Mouse (Mus musculus): ENCODE results near the gene Osbp. TPM values are rescaled to one million over a fixed set of nuclear protein-coding genes. Genes with fewer than 3 reads are reported as not detected.

The Osbp gene
- polyA plus RNA-seq, 1 experiment: 12.0 TPM

DNA sequence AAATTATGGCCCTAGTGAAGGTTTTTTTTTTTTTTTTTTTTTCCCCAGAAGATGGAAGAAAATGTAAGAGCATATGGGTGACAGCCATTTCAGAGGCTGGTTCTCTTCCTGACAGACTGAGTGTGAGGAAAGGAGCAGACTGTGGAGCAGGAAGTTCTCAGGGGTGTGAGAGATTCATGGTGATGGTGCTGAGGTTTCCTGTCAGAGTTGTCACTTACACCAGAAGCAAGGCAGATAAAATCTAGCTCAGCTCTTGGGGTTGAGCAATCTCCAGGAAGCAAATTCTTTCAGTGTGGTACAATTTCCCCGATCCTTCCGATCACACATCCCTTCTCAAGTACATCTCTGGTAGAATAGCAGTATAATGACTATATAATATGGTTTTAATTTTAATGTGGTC, 60.9 kb downstream of the Osbp start:
- H3K27ac ChIP-seq (ENCODE audit: insufficient read depth, low read depth, low read length): no peak overlapping the region
- H3K27me3 ChIP-seq (ENCODE audit: control insufficient read depth, insufficient read depth, low read length): no peaks in the 10 kb centered on the region
- 66% methylated on average over 2 of the region's 2 CpGs for WGBS
- no peaks in the 10 kb centered on the region for H3K36me3 ChIP-seq (ENCODE audit: control insufficient read depth, insufficient read depth, low read length)
- no peaks in the 10 kb centered on the region for H3K4me1 ChIP-seq (ENCODE audit: control insufficient read depth, insufficient read depth, insufficient read length, low read length)
- TF ChIP-seq POLR2A (IDR thresholded peaks at IDR 0.05; ENCODE audit: low read depth, low read length) (no peak), CTCF (IDR thresholded peaks at IDR 0.05; ENCODE audit: extremely low read depth, insufficient read length, insufficient replicate concordance, low read depth, low read length) (no peak)
- no peak overlapping the region for H3K4me3 ChIP-seq (ENCODE audit: low read depth, low read length)

DNA sequence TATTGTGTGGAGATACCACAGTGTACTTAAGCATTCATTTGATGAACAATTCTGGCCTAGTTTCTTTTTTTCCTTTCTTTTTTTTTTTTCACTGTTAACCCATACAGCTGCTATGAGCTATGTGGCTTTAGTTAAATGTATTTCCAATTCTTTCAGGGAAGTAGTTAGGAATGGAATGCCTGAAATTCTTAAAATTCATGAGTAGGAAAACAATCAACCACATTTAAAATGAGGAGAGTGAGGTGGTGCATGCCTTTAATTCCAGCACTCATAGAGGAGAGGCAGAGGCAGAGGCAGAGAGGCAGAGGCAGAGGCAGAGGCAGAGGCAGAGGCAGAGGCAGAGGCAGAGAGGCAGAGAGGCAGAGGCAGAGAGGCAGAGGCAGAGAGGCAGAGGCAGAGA, 72.0 kb downstream of the Osbp start:
- TF ChIP-seq POLR2A (IDR thresholded peaks at IDR 0.05; ENCODE audit: low read depth, low read length): no peak
- TF ChIP-seq CTCF (IDR thresholded peaks at IDR 0.05; ENCODE audit: extremely low read depth, insufficient read length, insufficient replicate concordance, low read depth, low read length): no peak
- H3K27ac ChIP-seq (ENCODE audit: insufficient read depth, low read depth, low read length): no peak overlapping the region
- H3K4me3 ChIP-seq (ENCODE audit: low read depth, low read length): no peak overlapping the region
- no peaks in the 10 kb centered on the region for H3K36me3 ChIP-seq (ENCODE audit: control insufficient read depth, insufficient read depth, low read length)
- H3K4me1 ChIP-seq (ENCODE audit: control insufficient read depth, insufficient read depth, insufficient read length, low read length): peaks cover 6% of the 10 kb centered on the region
- no peaks in the 10 kb centered on the region for H3K27me3 ChIP-seq (ENCODE audit: control insufficient read depth, insufficient read depth, low read length)

DNA sequence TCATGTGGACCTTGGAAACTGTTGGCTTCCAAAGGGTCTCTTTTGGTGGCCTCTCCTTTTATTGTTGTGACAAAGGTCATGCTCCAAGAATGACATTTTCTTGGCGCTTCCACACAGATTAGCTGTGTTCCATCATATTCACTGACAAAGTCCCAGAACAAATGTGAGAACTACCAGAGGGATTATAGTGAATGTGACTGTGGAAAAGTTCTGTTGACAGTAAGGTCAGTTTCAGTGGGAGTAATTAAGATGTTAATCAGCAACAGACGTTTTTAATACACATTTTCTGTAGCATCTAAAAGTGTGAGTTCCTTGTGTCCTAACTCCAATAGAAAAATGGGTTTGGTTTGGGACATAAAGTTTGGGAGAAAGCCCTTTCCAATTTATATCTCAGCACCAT, 75.5 kb downstream of the Osbp start, which contains the start of gene Olfr1423:
TSS of gene Olfr1423 (minus strand) at position 101 of the 400 bp plus-strand sequence.
- TF ChIP-seq CTCF (IDR thresholded peaks at IDR 0.05; ENCODE audit: extremely low read depth, insufficient read length, insufficient replicate concordance, low read depth, low read length) (no peak), POLR2A (IDR thresholded peaks at IDR 0.05; ENCODE audit: low read depth, low read length) (no peak)
- Histone ChIP-seq H3K4me1 (ENCODE audit: control insufficient read depth, insufficient read depth, insufficient read length, low read length) (peaks cover 2% of the 10 kb centered on the region; the same call in 1 of the 2 replicates), H3K4me3 (ENCODE audit: low read depth, low read length) (no peak within 1 kb of the TSS), H3K36me3 (ENCODE audit: control insufficient read depth, insufficient read depth, low read length) (no peaks in the 10 kb centered on the region), H3K27ac (ENCODE audit: insufficient read depth, low read depth, low read length) (no peak within 1 kb of the TSS), H3K27me3 (ENCODE audit: control insufficient read depth, insufficient read depth, low read length) (no peaks in the 10 kb centered on the region; the same call in 1 of the 2 replicates)
- WGBS: 40% methylated on average over 2 of the region's 2 CpGs

DNA sequence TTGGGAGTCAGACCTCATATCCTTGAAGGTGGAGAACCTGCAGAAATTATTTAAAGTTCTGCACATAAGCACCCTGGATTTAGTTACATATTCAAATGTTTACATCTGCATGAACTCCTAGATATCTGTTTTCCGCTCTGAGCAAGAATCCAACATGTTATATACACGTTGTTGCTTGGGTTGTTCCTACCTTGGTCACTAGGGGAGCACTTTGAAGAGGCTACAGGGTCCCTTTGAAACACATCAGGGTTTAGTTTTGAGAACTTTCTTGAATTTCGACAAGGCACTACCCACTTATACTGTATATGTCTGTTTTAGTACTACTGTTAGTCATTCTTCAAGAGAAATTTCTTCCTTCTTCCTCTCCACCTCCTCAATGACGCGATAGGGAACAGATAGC, 77.4 kb downstream of the Osbp start:
- Histone ChIP-seq H3K27me3 (ENCODE audit: control insufficient read depth, insufficient read depth, low read length) (no peaks in the 10 kb centered on the region; the same call in 1 of the 2 replicates), H3K36me3 (ENCODE audit: control insufficient read depth, insufficient read depth, low read length) (no peaks in the 10 kb centered on the region), H3K27ac (ENCODE audit: insufficient read depth, low read depth, low read length) (no peak overlapping the region), H3K4me3 (ENCODE audit: low read depth, low read length) (no peak overlapping the region), H3K4me1 (ENCODE audit: control insufficient read depth, insufficient read depth, insufficient read length, low read length) (no peaks in the 10 kb centered on the region)
- WGBS: 91% methylated on average over 5 of the region's 5 CpGs
- TF ChIP-seq CTCF (IDR thresholded peaks at IDR 0.05; ENCODE audit: extremely low read depth, insufficient read length, insufficient replicate concordance, low read depth, low read length): no peak
- TF ChIP-seq POLR2A (IDR thresholded peaks at IDR 0.05; ENCODE audit: low read depth, low read length): no peak

Other genes with a start within 250 kb of the Osbp start
- gene Gif, start 218.4 kb upstream of the Osbp start, polyA plus RNA-seq (2012; rRNA removed): 0.09 and 8.4 TPM in 2 replicates
- 1.8 and 4.0 TPM in 2 replicates for gene Mrpl16, start 195.6 kb upstream of the Osbp start, polyA plus RNA-seq (2012; rRNA removed)
- 12.7 and 38.0 TPM in 2 replicates for gene Stx3, start 146.5 kb upstream of the Osbp start, polyA plus RNA-seq (2012; rRNA removed)
- gene Olfr1417, start 126.7 kb upstream of the Osbp start, polyA plus RNA-seq (2012; rRNA removed): not detected in 2 replicates
- gene Olfr1418, start 104.9 kb upstream of the Osbp start, polyA plus RNA-seq (2012; rRNA removed): not detected in 2 replicates
- not detected in 2 replicates for gene Olfr1419, start 90.8 kb upstream of the Osbp start, polyA plus RNA-seq (2012; rRNA removed)
- gene Olfr1420, start 79.4 kb upstream of the Osbp start, polyA plus RNA-seq (2012; rRNA removed): not detected in 2 replicates
- 6.6 and 12.2 TPM in 2 replicates for gene Patl1, start 53.5 kb upstream of the Osbp start, polyA plus RNA-seq (2012; rRNA removed)
- not detected in 2 replicates for gene Olfr1423, start 75.4 kb downstream of the Osbp start, polyA plus RNA-seq (2012; rRNA removed)
- gene Olfr1424, start 96.7 kb downstream of the Osbp start, polyA plus RNA-seq (2012; rRNA removed): not detected in 2 replicates
- gene Olfr1425, start 111.8 kb downstream of the Osbp start, polyA plus RNA-seq (2012; rRNA removed): not detected in 2 replicates
- gene Olfr1426, start 126.1 kb downstream of the Osbp start, polyA plus RNA-seq (2012; rRNA removed): not detected in 2 replicates
- gene Olfr1427, start 137.4 kb downstream of the Osbp start, polyA plus RNA-seq (2012; rRNA removed): not detected in 2 replicates
- gene Olfr1428, start 150.0 kb downstream of the Osbp start, polyA plus RNA-seq (2012; rRNA removed): not detected in 2 replicates
- gene Olfr76, start 157.3 kb downstream of the Osbp start, polyA plus RNA-seq (2012; rRNA removed): not detected in 2 replicates
- not detected in 2 replicates for gene Olfr1555-ps1, start 204.2 kb downstream of the Osbp start, polyA plus RNA-seq (2012; rRNA removed)
- not detected in 2 replicates for gene Olfr1431, start 234.7 kb downstream of the Osbp start, polyA plus RNA-seq (2012; rRNA removed)